Mouse (Mus musculus) liver, adult 2 months (tissue): Measurements from ENCODE around the gene Myh7.

ENCODE experiments used
- CTCF ChIP-seq: fragments of 200-500 bp; IDR thresholded peaks from 2 replicates; pipeline ENCODE4 v1.5.1; 2011; ENCODE audit warnings: low read depth, low read length, control low read depth
- POLR2A ChIP-seq: fragments of 200-500 bp; IDR thresholded peaks from 2 replicates; pipeline ENCODE4 v1.6.1; 2011; ENCODE audit warnings: low read length, control low read depth; ENCODE audit not compliant: insufficient read depth; ENCODE audit errors: extremely low read depth

GRCm38 (mm10) chr14:55020394-55020793 lies 26.0 kb upstream of the Myh7 start:
- TF ChIP-seq POLR2A (no peak), CTCF (no peak)
